Mouse (Mus musculus) spleen, adult 10 weeks (tissue): ENCODE results near the gene Sema3a. TPM values are rescaled to one million over a fixed set of nuclear protein-coding genes. Genes with fewer than 3 reads are reported as not detected.

Source experiments
- polyA plus RNA-seq: library from polyadenylated mRNA; stranded (reverse); fragments of 350-450 nt; fragmentation: Illumina TruSeq; extraction: RNeasy Lipid Tissue Mini Kit (QIAGEN cat#74804); gene quantifications from one replicate; pipeline ENCODE4 v1.2.3, GENCODE M21; 2015; ENCODE audit warnings: low replicate concordance; ENCODE audit not compliant: insufficient read depth

The Sema3a gene
- polyA plus RNA-seq: 20.0 TPM

GRCm38 (mm10) chr5:13125241-13125692 is at the start of gene Sema3a:
Gene Sema3a, plus strand, starts transcription at chr5:13125414.

